Mouse (Mus musculus) kidney, postnatal 14 days (tissue): Measurements from ENCODE around the gene Otop2.
A peak's percentile ranks its signal among the peaks of the same experiment; 100 is the strongest.

Experiments used
- DNase-seq: peaks from one replicate; pipeline ENCODE4 v3.0.0; 2022; ENCODE audit warnings: mixed read lengths

Otop2 gene

DNA sequence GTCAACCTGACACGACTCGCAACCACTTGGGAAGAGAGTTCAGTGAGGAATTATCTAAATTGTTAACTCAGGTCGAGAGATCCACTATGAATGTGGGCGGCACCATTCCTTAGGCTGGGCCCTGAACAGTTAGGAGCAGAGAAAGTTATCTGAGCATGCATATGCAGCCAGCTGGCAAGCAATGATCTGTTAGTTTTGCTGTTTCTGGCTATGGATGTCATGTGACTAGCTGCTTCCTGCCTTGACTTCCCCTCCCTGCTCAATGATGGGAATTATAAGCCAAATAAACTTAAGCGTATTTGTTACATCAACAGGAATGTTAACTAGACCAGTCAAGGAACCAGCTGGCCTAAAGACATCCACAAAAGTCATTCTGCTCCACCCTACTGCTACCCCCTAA is 46.4 kb downstream of the Otop2 start:
- no peak for DNase-seq

DNA sequence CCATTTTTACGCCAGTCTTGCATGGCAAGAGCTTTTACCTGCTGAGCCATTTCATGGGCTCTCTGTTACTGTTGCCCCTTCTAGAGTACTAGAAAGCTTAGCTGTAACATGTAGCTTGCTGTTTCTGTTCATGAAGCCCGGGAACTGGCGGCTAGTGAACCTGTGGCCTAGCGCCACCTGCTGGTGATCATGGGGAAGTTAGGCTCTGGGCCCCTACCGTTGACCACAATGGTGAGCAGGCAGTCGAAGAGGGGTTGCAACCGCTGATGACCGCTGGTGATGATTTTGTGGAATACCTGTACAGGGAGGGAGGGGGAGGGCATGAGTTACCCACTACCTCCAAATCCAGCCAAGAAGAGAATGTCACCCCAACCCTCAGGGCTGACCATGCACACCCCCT is 47.2 kb downstream of the Otop2 start:
- DNase-seq = peak; percentile 77

DNA sequence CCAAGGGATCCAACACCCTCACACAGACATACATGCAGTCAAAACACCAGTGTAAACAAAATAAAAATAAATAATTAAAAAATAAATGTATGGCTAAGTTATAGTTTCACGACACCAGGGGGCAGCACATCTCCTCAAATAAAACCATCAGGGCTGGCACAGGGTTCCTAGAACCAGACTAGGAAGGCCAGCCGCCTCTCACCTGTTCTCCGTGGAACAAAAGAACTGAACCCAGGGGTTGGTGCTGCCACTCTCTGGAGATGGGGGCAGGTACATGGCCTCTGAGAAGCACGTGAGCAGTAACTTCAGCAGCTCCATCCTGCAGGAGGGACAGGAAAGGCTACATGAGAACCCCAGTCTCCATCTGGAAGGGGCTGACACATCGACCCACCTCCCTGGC is 51.5 kb downstream of the Otop2 start:
- peak; percentile 81 for DNase-seq

DNA sequence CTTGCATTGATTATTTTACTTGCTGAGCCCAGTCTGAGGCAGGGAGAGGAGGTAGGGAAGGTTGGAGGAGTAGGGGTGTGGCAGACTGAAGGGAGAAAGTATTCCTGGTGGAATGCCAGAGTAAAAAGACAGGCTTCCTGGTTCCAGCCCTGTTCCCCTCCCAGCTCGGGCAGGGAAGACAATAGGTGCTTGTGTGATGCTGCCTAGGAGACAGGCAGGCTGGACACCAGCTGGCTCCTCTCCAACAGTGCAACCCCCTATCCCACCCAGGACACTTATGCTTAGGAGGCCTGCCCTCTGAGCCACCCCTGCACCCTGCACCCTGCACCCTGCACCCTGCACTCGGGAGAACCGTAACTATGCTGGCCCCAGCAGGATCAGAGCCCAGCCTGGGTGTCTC is 52.3 kb downstream of the Otop2 start:
- DNase-seq = no peak

DNA sequence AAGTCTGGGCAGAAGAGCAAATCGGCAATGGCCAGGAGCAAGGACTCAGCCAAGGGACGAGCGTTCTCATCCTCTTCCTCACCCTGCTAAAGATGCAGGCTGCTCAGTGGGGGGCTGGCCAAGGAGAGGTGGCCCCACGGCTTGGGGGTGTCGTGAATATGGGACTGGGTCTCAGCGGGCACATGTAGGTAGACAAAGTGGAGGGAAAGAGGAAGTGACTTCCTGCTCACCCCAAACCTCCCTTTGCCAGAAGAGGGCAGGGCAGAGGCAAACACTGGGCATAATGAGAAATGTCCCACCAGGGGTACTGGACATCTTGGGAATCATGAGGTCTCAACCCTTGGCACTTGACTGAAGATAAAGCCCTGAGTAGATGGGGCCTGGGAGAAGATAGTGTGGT is 52.8 kb downstream of the Otop2 start:
- no peak for DNase-seq

DNA sequence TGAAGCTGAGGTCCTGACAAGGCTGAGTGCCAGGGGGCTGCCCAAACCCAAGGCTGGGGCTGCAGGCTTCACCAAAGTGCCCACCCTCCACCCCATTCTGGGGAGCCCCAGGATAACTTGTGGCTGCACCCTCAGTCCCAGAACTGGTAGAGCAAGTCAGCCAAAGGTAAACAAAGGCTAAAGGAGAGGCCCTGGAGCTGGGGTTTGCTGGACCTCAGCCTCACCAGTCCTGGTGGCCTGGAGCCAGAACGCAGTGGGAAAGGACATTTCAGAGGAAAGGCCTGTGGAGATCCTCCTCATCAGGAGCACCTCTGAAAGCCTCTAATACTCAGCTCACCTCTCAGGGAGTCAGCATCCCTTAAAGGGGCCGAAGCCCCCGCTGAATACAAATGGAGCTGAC is 57.2 kb downstream of the Otop2 start:
- DNase-seq = no peak

DNA sequence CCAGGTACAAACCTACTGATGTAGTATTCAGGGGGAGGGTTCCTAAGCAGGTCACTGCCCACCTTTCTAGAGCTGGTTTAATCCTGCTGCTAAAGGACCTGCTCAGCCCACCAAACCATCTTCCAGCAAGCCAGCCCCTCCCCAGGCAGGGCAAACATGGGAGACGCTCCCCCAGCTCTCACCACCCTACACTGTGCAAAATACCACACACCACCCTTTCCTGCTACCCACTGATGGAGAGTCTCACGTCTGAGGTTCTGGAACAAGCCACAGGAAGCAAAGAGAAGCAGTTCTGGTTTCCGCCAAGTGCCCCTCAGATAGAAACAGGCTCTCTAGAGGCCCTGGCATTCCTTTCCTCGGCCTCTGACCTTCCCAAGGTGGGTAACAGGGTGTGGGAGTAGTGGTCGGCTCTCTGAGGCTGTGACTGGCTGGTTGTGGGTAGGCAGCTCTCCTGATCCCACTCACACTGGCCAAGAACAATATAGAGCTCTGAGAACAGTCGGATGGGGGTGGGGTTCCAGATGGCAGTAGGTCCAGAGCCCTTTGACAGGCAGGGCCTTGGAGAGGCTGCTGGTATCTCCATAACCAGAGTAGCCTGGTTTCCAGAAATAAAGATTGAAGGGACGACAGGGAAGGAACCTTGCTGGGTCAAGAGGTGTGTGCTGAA is 59.2 kb downstream of the Otop2 start:
- DNase-seq = no peak

DNA sequence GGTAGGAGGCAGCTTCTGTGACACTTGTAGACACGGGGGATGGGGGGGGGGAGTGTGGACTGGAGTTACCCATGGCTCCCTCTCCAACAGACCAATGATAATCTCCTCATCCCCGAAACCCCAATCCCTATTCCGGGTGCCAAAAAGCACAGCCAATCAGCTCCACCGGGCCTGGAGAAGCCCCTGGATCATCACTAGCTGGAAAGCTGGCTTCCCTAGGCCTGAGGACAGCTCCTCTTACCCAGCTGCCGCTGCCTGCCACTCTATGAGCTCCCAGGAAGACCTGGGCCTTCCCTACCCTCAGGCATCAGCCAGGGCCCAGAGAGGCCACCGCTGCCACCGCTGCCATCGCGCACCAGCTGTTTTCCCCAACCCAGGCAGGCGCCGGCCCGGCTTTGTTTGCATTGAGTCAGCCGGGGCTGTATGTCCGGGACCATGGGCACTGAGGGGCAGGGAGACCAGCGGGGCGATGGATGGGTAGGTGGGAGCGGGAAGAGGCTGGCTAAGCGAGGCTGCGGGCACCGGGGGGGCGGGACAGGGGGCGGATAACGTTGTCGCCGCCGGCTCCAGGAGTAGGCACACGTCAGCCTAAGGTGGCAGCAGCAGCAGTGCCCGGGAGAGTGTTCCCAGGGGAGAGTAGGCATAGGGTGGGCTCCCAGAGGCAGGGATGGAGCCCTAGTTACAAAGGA is 59.9 kb downstream of the Otop2 start:
- DNase-seq = no peak

DNA sequence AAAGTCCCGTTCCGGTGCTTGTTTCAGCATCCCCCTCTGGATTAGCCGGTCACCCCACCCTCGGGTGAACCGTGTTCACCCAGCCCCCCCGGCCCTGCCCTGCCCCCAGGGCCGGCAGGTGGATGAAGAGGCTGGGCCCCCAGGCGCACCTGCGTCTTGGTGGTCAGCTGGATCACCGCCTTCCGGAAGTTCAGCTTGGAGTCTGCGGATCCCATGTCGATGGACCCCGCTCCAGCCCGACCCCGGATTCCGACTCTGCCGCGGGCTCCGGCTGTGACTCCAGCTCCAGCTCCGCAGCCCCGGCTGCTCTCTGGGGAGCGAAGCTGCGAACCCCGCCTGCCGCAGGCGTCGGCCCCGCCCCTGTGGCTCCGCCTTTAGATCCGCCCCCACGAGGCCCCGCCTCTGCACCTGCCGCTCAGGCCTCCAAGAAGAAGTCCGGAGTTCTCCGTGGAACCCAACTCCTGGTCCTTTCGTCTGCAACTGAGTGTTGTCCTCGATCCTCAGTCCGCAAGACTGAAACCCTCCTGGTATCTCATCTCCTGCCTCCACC is 60.5 kb downstream of the Otop2 start, which contains the start of gene Hid1:
TSS of gene Hid1 (minus strand) at position 362 of the 550 bp plus-strand sequence.
- peak; percentile 89 for DNase-seq

DNA sequence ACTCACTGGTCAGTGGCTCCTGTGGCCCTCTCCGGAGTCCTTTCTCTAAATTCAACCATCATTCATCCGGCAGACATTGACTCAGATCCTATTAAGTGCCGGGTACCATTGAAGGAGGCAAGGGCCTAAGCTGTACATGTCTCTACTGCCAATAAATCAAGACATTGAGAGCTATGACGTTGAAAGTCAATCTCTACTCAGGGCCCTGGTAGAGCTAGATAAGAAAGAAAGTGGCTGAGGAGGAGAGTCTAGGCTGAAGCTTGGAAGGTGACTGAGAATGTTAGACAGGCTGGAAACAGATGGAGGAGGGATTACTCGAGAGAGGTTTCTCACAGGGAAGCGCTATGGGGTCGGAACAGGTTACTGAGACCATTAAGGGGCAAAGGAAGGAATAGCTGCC is 63.4 kb downstream of the Otop2 start:
- no peak for DNase-seq

DNA sequence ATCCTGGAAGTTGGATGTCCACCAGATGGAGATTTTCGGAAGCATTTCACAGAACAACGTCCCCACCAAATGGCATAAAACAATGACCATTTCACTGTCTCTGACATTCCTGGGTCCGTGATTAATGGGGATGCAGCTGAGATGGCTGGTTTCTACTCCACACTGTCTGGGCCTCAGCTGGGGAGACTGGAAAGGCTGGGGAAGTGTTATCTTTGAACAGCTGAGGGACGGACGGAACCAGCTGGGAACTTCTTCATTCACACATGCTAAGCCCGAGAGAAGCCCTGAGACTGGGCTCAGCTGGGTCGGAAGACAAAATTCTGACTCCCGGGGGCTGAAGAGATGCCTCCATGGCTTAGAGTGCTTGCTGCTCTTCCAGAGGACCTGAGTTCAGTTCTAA is 64.4 kb downstream of the Otop2 start:
- DNase-seq = no peak

DNA sequence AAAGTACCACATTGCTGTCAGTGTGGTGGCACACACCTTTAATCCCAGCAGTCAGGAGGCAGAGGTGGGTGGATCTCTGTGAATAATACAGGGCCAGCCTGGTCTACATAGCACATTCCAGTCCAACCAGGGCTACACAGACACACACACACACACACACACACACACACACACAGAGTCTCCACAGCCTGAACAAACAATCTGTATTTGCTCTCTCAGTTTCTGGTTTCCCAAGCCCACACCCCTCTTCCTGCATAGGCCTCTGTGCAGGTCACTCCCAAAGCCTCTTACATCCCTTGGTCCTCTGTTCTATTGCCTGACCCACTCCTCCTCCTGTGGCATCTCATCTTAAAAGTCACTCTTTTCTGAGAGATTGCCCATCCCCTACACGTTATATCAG is 65.1 kb downstream of the Otop2 start:
- DNase-seq = no peak

DNA sequence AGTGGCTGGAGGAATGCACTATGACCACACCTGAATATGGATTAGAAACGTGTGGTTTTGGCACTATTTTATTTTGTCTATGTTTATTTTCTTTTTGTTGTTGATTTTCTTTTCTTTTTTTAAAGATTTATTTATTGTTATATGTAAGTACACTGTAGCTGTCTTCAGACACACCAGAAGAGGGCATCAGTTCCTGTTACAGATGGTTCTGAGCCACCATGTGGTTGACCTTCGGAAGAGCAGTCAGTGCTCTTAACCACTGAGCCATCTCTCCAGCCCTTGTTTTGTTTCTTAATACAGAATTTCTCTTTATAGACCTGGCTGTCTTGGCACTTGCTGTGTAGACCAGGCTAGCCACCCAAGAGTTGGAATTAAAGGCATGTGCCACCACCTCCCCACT is 65.8 kb downstream of the Otop2 start:
- DNase-seq = no peak

DNA sequence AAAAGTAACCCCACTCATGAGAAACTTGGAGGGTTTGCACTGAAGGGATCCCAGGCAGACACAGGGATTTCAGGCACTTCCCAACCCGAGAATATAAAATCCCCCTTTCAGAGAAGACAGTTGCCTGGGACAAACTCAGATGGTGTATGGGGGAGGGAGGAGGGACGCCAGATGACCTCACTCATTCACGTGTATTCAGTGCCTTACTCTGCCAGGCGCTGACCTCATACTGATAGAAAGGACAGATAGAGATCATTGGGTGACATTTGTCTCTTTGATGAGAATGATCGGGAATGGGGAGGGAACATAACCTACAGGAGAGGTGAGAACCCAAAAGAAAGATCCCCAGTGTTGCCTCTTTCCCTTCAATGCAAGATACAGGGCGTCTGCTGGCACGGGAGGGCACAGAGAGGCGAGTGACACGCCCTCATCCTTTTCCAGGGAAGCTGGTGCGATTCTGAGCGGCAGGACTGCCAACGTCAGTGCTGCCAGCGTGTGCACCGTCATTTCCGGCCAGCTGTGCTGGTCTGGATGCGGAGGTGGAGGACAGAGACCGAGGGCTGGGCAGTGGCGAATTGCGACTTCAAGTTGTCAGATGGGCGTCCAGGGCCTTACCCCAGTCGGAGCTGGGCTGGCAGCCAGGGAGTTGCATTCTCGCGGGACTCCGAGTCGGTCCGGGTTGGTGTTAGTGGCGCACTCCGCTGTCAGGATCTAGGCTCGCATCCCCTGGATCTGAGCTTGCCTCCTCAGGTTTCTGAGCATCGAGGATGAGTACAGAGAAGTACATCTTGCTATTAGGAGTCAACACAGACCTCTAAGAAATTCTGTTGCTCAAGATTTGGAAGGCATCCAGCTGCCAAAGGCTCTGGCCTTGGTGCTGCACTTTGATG is 67.1 kb downstream of the Otop2 start:
- DNase-seq = peak; percentile 70

DNA sequence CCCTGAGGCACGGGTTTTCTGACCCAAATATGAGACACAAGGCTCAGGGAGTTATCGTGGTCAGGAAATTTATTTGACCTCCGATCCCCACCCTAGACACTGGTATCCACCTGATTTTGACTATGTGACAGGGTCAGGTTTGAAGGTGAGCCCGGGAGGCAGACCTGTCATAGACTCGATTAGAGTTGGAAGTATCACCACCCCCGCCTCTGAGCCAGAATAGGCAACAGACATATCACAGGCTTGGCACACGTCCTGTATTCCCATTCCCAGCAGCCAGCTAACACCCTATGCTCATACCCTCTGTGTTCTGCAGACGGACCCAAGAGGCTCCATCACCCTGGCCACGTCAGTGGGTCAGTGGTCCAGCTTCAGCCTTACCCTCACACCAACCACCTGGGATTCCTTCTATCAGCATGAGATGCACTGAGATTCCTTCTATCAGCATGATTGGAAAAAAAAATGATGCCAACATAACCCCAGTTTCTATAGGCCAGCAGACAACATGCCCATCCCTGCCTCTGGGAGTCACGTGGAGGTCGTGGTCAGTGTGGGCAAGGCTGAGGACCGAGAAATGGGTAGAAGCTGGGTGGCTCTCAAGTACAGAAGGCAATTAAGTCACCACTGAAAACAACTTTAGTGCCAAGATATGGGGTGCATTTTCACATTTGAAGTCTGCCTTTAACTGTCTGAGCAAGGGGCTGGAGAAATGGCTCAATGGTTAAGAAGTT is 67.9 kb downstream of the Otop2 start:
- no peak for DNase-seq

DNA sequence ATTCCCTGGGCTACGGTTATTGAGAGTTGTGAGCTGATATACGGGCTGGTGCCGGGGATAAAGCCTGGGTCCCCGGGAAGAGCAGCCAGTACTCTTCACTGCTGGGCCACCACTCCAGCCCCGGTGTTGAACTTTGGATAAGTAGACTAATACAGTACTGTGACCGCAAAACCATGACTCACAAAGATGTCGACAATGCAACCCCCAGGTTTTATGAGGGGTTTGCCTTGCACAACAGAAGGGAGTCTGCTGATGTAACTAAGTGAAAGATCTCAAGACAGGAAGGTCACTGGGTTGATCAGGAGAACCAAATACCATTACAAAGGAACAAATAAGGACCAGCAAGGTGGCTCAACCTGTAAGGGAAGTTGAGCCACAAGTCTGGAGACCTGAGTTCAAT is 69.8 kb downstream of the Otop2 start:
- DNase-seq = no peak

DNA sequence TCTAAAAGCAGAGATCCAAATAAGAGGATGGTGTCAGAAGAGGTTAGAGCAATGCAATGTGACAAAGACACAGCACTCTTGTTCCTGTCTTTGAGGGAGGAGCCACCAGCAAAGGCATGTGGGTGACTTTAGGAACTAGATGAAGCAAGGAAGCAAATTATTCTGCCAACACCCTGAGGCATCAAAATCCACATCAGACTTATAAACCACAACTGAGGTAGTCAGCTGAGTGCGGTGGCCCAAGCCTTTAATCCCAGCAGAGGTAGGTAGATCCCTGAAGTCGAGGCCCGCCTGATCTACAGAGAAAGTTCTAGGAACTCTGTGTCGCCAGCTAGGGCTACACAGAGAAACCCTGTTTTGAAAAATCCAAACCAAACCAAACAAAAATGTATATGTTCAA is 70.3 kb downstream of the Otop2 start:
- no peak for DNase-seq

DNA sequence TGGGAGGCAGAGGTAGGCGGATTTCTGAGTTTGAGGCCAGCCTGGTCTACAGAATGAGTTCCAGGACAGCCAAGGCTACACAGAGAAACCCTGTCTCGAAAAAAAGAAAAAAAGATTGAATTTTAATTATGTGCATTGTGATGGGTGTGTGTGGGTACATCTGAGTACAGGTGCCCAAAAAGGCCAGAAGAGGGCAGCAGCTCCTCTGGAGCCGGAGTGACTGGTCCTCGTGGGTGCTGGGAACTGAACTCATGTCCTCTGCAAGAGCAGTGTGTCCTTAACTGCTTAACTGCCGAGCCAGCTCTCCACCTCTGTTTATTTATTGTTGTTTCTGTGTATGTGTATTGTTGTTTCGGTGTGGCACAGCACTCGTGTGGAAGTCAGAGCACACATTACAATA is 70.9 kb downstream of the Otop2 start:
- DNase-seq = no peak

DNA sequence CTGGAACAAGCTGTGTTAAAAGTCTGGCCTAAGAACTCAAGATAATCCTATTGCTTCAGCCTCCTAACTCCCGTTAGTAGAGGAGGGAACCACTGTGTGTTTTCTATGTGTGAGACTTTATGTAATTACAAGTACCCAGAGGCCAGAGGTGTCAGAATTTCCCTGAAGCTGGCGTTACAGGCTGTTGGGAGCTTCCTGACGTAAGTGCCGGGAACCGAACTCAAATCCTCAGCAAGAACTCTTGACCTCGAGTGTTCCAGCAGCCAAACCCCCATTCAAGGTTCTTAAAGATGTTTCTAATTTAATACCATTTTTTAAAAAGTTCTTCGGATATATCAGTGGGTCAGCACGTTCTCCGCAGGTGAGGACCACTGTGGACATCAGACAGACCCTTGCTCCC is 74.3 kb downstream of the Otop2 start:
- DNase-seq = no peak
